Mouse (Mus musculus) ES-E14 (cell line): ENCODE data around the gene Eif3l. TPM values are rescaled to one million over a fixed set of nuclear protein-coding genes. Genes with fewer than 3 reads are reported as not detected.

Experiments
- DNase-seq: peaks from one replicate; pipeline ENCODE4 v3.0.0-alpha.2; 2013; ENCODE audit warnings: low read depth, low spot score
- H3K27ac ChIP-seq: 2 replicates; pipeline ENCODE4 v1.5.1; 2012; ENCODE audit warnings: low read depth, mild to moderate bottlenecking, low read length, moderate library complexity, mixed read lengths; ENCODE audit not compliant: poor library complexity, insufficient read depth, severe bottlenecking
- H3K36me3 ChIP-seq: 2 replicates; pipeline ENCODE4 v1.6.1; 2012; ENCODE audit warnings: mild to moderate bottlenecking, low read length, moderate library complexity, mixed read lengths; ENCODE audit not compliant: control insufficient read depth, poor library complexity, insufficient read depth, severe bottlenecking
- H3K4me1 ChIP-seq, 2 experiments: fragments of 150-350 bp in 1 of 2; sonication (generic) in 1 of 2; 2 replicates each; pipeline ENCODE4 v1.6.1; 2012; ENCODE audit warnings: low read length in 2 of 2, mild to moderate bottlenecking in 1 of 2, mixed read lengths in 1 of 2; ENCODE audit not compliant: control insufficient read depth in 2 of 2, insufficient read depth in 2 of 2, poor library complexity in 1 of 2
- H3K4me3 ChIP-seq, 2 experiments: fragments of 150-350 bp in 1 of 2; sonication (generic) in 1 of 2; 2 replicates each; pipeline ENCODE4 v1.5.1; 2012; ENCODE audit warnings: low read length in 2 of 2, low read depth in 1 of 2, mild to moderate bottlenecking in 1 of 2, mixed read lengths in 1 of 2; ENCODE audit not compliant: insufficient read depth in 1 of 2, poor library complexity in 1 of 2, severe bottlenecking in 1 of 2
- H3K9ac ChIP-seq: 2 replicates; pipeline ENCODE4 v1.6.1; 2012; ENCODE audit warnings: low read depth, mild to moderate bottlenecking, low read length, mixed read lengths; ENCODE audit not compliant: poor library complexity, insufficient read depth, severe bottlenecking
- H3K9me3 ChIP-seq: fragments of 150-350 bp; sonication (generic); 2 replicates; pipeline ENCODE4 v1.6.1; 2012; ENCODE audit warnings: low read depth, mild to moderate bottlenecking, low read length; ENCODE audit not compliant: control insufficient read depth, insufficient read depth
- CHD2 ChIP-seq: IDR thresholded peaks from 2 replicates; pipeline ENCODE4 v1.6.1; 2014; ENCODE audit warnings: mild to moderate bottlenecking, low read depth, low read length, inconsistent platforms
- HCFC1 ChIP-seq: IDR thresholded peaks from 2 replicates; pipeline ENCODE4 v1.6.1; 2012; ENCODE audit warnings: low read length, inconsistent platforms, borderline replicate concordance; ENCODE audit not compliant: insufficient read depth
- MAFK ChIP-seq: IDR thresholded peaks from 2 replicates; pipeline ENCODE4 v1.6.1; 2014; ENCODE audit warnings: mild to moderate bottlenecking, low read depth, low read length, inconsistent platforms; ENCODE audit not compliant: insufficient read depth
- ZC3H11A ChIP-seq: IDR thresholded peaks from 2 replicates; pipeline ENCODE4 v1.6.1; 2012; ENCODE audit warnings: low read depth, mild to moderate bottlenecking, inconsistent platforms, low read length, borderline replicate concordance
- ZNF384 ChIP-seq: IDR thresholded peaks from 2 replicates; pipeline ENCODE4 v1.6.1; 2012; ENCODE audit warnings: low read depth, low read length, inconsistent platforms
- in situ Hi-C, 2 experiments: fragments of 600-800 bp; cut with MboI; formaldehyde crosslinking; loops; one replicate each; pipeline ENCODE4 v1.15.1; 2025; ENCODE audit warnings: low sequenced_read_pairs in 2 of 2, inconsistent platforms in 1 of 2; ENCODE audit not compliant: unreplicated experiment in 2 of 2
- total RNA-seq: library from RNA; depleted of rRNA; stranded (reverse); fragments of 300-350 nt; gene quantifications from 2 replicates; pipeline ENCODE4 v1.2.3, GENCODE M21; 2012

Gene Eif3l
- total RNA-seq, 1 experiment: 380 TPM

DNA sequence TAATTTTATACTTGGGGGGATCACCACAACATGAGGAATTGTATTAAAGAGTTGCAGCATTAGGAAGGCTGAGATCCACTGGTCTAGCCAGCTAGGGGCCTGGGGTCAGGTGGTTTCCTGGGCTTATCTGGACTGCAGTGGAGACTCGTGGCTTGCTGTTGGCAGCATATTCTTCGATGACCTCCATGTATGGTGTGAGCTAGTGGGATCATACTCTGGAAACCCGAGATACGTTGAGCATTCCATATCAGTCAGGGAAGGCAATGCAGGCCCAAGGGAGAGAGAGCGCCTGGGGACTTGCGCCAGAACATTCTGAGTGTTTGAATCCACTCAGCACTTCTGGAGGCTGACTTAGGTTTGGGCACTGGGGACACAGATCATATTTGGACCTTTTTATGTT, 48.8 kb downstream of the Eif3l start:
- no peak for TF ChIP-seq CHD2
- TF ChIP-seq MAFK: no peak
- TF ChIP-seq HCFC1: no peak
- TF ChIP-seq ZC3H11A: no peak
- no peak for TF ChIP-seq ZNF384
- Histone ChIP-seq H3K36me3 (peaks cover 6% of the 10 kb centered on the region; the same call in 1 of the 2 replicates), H3K4me1 (peaks cover 0 to 7% of the 10 kb centered on the region in 2 experiments; a peak in 1 of 4 replicates), H3K9ac (no peak overlapping the region), H3K9me3 (no peaks in the 10 kb centered on the region), H3K4me3 (no peak overlapping the region), H3K27ac (no peak overlapping the region)
- DNase-seq: no peak
- in situ Hi-C loops: no loop called here

GRCm38 (mm10) chr15:79124331-79124875, 49.4 kb downstream of the Eif3l start:
- Histone ChIP-seq H3K9me3 (no peaks in the 10 kb centered on the region), H3K36me3 (peaks cover 6% of the 10 kb centered on the region; the same call in 1 of the 2 replicates), H3K27ac (no peak overlapping the region), H3K9ac (no peak overlapping the region), H3K4me1 (peaks cover 0 to 7% of the 10 kb centered on the region in 2 experiments; a peak in 1 of 4 replicates), H3K4me3 (no peak overlapping the region)
- no peak for DNase-seq
- in situ Hi-C loops: no loop called here
- TF ChIP-seq MAFK (no peak), ZC3H11A (no peak), ZNF384 (no peak), HCFC1 (no peak), CHD2 (no peak)

- in situ Hi-C loops: no loop called here
- DNase-seq: peak; percentile 83
- no peak overlapping the region; a peak in 1 of 4 replicates for H3K4me3 ChIP-seq
Measured at GRCm38 (mm10) chr15:79126217-79126932, 51.4 kb downstream of the Eif3l start.

DNA sequence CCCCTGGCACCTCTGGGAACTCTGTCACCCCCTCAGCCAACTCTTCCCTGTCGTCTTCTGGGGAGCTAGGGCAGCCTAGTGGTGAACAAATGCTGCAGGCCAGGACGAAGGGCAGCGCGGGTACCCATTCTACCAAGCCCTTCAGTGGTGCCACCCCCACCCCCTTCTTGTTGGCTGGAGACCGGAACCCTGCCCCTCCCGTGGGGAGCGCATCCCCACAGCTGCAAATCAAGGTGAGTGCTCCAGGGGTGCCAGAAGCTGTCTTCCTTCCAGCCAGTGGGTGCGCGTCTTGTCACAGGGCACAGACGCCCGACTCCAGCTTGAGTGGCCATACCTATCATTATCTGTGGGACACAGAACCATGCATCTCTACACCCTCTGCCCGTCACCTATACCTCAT, 52.1 kb downstream of the Eif3l start:
- Histone ChIP-seq H3K9me3 (no peaks in the 10 kb centered on the region), H3K4me3 (no peak overlapping the region; a peak in 1 of 4 replicates), H3K36me3 (peaks cover 6% of the 10 kb centered on the region; the same call in 1 of the 2 replicates), H3K9ac (no peak overlapping the region), H3K27ac (no peak overlapping the region), H3K4me1 (peaks cover 0 to 2% of the 10 kb centered on the region in 2 experiments; a peak in 2 of 4 replicates)
- TF ChIP-seq ZC3H11A (no peak), ZNF384 (no peak), HCFC1 (no peak), CHD2 (no peak), MAFK (no peak)
- in situ Hi-C loops: no loop called here
- DNase-seq: no peak

More at GRCm38 (mm10) chr15:79126217-79126932, 51.4 kb downstream of the Eif3l start:
- no peak overlapping the region for H3K27ac ChIP-seq
- H3K36me3 ChIP-seq: peaks cover 6% of the 10 kb centered on the region; the same call in 1 of the 2 replicates
- TF ChIP-seq CHD2 (no peak), MAFK (no peak), HCFC1 (no peak), ZC3H11A (no peak), ZNF384 (no peak)
- H3K9me3 ChIP-seq: no peaks in the 10 kb centered on the region
- peaks cover 0 to 2% of the 10 kb centered on the region in 2 experiments; a peak in 2 of 4 replicates for H3K4me1 ChIP-seq
- H3K9ac ChIP-seq: no peak overlapping the region
